Mouse (Mus musculus): ENCODE data around the gene Ly9. TPM values are rescaled to one million over a fixed set of nuclear protein-coding genes. Genes with fewer than 3 reads are reported as not detected.

The Ly9 gene
- polyA plus RNA-seq, 1 experiment from 2014 or later, result 1.5 TPM

DNA sequence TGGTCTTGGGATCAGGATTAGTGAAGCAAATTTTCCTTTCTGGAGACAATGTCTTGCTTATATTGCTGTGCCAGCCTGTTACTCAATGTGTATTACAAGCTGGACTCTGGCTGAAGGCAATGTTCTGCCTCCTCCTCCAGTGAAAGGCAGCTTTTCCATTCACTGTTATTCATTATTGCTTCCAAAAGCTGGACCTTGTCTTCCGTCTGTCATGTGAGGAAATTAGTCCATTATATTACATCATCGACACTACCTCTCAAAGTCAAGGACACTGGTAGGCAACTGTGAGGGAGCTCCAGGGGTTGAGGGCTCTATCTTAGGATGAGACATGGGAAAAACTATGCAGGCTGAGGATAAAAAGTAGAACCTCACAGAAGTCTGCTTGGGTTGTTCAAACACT lies 50.8 kb downstream of the Ly9 start:
- ATAC-seq (ENCODE audit: low read depth), result no peak
- Histone ChIP-seq H3K9ac (ENCODE audit: low read depth, low read length) (no peak overlapping the region), H3K36me3 (ENCODE audit: control insufficient read depth, insufficient read depth) (no peaks in the 10 kb centered on the region), H3K4me3 (ENCODE audit: low read depth, low read length) (no peak overlapping the region), H3K27me3 (ENCODE audit: control insufficient read depth, insufficient read depth, low read depth, low read length) (no peaks in the 10 kb centered on the region), H3K4me1 (ENCODE audit: control insufficient read depth, low read depth, low read length) (no peaks in the 10 kb centered on the region), H3K9me3 (replicated peaks; ENCODE audit: control insufficient read depth, low read length) (no peaks in the 10 kb centered on the region), H3K27ac (ENCODE audit: low read length) (no peak overlapping the region), H3K4me2 (ENCODE audit: low read depth, low read length) (no peak overlapping the region)
- WGBS (ENCODE audit: insufficient replicate concordance), result 58% methylated on average over 2 of the region's 2 CpGs

DNA sequence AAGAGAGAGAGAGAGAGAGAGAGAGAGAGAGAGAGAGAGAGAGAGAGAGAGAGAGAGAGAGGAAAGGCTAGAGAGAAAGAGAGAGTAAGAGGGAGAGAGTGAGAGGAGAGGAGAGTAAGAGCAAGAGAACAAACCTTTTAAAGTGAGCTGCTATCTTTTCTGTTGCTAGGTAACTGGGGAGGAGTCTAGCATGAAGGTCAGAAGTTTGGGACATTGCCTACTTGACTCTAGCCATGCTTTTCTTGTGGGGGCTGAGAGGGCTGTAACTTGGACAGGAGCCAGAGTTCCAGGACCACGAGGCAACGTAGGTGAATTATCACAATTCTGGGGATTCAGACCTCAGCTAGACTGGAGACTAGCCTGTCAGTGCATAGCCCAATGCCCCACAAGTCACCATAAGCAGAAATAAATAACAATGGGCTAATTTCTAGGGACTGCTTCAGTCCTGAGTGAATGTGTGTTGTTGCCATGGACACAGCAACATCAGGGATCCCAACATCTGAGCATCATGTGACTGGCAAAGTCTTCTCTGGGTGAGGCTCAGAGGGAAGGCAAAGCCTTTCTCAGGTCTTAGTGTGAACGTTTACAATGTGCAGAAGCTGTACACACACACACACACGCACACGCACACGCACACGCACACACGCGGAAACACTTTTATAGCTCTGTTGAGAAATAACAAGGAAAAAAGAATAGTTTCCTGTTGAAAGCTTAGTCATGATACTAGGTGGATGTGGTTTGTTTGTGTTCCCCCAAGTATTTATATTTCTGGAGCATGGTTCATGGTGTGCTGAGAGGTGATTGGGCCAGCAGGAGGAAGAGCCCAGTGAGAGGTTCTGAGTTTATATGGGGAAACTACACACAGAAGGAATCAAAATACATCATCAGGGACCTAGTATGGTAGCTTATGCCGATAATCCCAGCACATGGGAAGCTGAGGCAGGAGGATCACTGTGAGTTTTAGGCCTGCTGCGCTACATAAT lies 53.6 kb downstream of the Ly9 start:
- H3K27ac ChIP-seq (ENCODE audit: low read length), result no peak overlapping the region
- 66% methylated on average over 11 of the region's 11 CpGs for WGBS (ENCODE audit: insufficient replicate concordance)

GRCm38 (mm10) chr1:171552230-171552629 lies 55.0 kb downstream of the Ly9 start:
- no peak overlapping the region for H3K4me3 ChIP-seq (ENCODE audit: low read depth, low read length)
- WGBS (ENCODE audit: insufficient replicate concordance), result 46% methylated on average over 2 of the region's 2 CpGs
- H3K36me3 ChIP-seq (ENCODE audit: control insufficient read depth, insufficient read depth), result no peaks in the 10 kb centered on the region
- no peak for ATAC-seq (ENCODE audit: low read depth)
- no peak overlapping the region for H3K9ac ChIP-seq (ENCODE audit: low read depth, low read length)
- H3K27me3 ChIP-seq (ENCODE audit: control insufficient read depth, insufficient read depth, low read depth, low read length), result no peaks in the 10 kb centered on the region
- no peaks in the 10 kb centered on the region for H3K9me3 ChIP-seq (replicated peaks; ENCODE audit: control insufficient read depth, low read length)
- no peaks in the 10 kb centered on the region for H3K4me1 ChIP-seq (ENCODE audit: control insufficient read depth, low read depth, low read length)
- no peak overlapping the region for H3K4me2 ChIP-seq (ENCODE audit: low read depth, low read length)
- H3K27ac ChIP-seq (ENCODE audit: low read length), result no peak overlapping the region

More for the DNA sequence above, 53.6 kb downstream of the Ly9 start:
- H3K4me2 ChIP-seq (ENCODE audit: low read depth, low read length), result no peak overlapping the region
- H3K9ac ChIP-seq (ENCODE audit: low read depth, low read length), result no peak overlapping the region
- no peaks in the 10 kb centered on the region for H3K9me3 ChIP-seq (replicated peaks; ENCODE audit: control insufficient read depth, low read length)
- no peaks in the 10 kb centered on the region for H3K36me3 ChIP-seq (ENCODE audit: control insufficient read depth, insufficient read depth)
- H3K27me3 ChIP-seq (ENCODE audit: control insufficient read depth, insufficient read depth, low read depth, low read length), result no peaks in the 10 kb centered on the region
- H3K4me3 ChIP-seq (ENCODE audit: low read depth, low read length), result no peak overlapping the region
- ATAC-seq (ENCODE audit: low read depth), result no peak
- no peaks in the 10 kb centered on the region for H3K4me1 ChIP-seq (ENCODE audit: control insufficient read depth, low read depth, low read length)

- WGBS (ENCODE audit: insufficient replicate concordance), result 27% methylated on average over 7 of the region's 7 CpGs
- Histone ChIP-seq H3K4me1 (ENCODE audit: control insufficient read depth, low read depth, low read length) (no peaks in the 10 kb centered on the region), H3K27ac (ENCODE audit: low read length) (no peak overlapping the region), H3K4me2 (ENCODE audit: low read depth, low read length) (no peak overlapping the region), H3K36me3 (ENCODE audit: control insufficient read depth, insufficient read depth) (no peaks in the 10 kb centered on the region), H3K9me3 (replicated peaks; ENCODE audit: control insufficient read depth, low read length) (no peaks in the 10 kb centered on the region), H3K27me3 (ENCODE audit: control insufficient read depth, insufficient read depth, low read depth, low read length) (no peaks in the 10 kb centered on the region), H3K4me3 (ENCODE audit: low read depth, low read length) (no peak overlapping the region), H3K9ac (ENCODE audit: low read depth, low read length) (no peak overlapping the region)
- ATAC-seq (ENCODE audit: low read depth), result no peak
Measured at GRCm38 (mm10) chr1:171551326-171551725, 55.9 kb downstream of the Ly9 start.

DNA sequence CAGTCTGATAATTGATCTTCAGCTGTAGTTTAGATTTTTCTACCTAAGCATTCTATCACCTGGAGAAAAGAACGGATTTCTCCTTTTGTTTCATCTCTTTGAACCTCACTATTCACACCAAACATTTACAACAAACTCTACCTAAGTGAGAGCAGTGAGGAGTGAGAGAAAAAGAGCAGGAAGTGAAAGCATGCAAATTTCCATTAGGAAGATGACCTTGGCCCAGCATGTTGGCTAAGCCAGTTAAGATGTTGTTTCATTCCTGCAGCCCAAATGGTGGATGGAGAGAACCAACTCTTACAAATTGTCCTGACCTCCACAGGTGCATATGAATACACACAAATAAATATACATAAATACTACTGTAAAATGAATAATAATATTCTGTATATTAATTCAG lies 66.5 kb downstream of the Ly9 start:
- Histone ChIP-seq H3K9me3 (replicated peaks; ENCODE audit: control insufficient read depth, low read length) (no peaks in the 10 kb centered on the region), H3K9ac (ENCODE audit: low read depth, low read length) (no peak overlapping the region), H3K4me1 (ENCODE audit: control insufficient read depth, low read depth, low read length) (no peaks in the 10 kb centered on the region), H3K27ac (ENCODE audit: low read length) (no peak overlapping the region), H3K4me2 (ENCODE audit: low read depth, low read length) (no peak overlapping the region), H3K27me3 (ENCODE audit: control insufficient read depth, insufficient read depth, low read depth, low read length) (no peaks in the 10 kb centered on the region), H3K4me3 (ENCODE audit: low read depth, low read length) (no peak overlapping the region), H3K36me3 (ENCODE audit: control insufficient read depth, insufficient read depth) (no peaks in the 10 kb centered on the region)
- ATAC-seq (ENCODE audit: low read depth), result no peak
- WGBS (ENCODE audit: insufficient replicate concordance), result 43% methylated on average over 1 of the region's 1 CpGs

Small RNA genes lying within 50 kb of the gene (microRNA-seq; reads per million reads assigned to microRNA genes)
- gene Mir7683, result not detected

Other genes starting within 250 kb of the Ly9 start
- gene Klhdc9, start 246.6 kb downstream of the Ly9 start, polyA plus RNA-seq (2015; fragmentation: Nextera tagmentation; extraction: Ambion mirVana), result 0.20 and 0.28 TPM in 2 replicates
- 0.09 and 0.13 TPM in 2 replicates for gene Nectin4, start 237.3 kb downstream of the Ly9 start, polyA plus RNA-seq (2015; fragmentation: Nextera tagmentation; extraction: Ambion mirVana)
- 5.3 and 5.8 TPM in 2 replicates for gene Arhgap30, start 218.5 kb downstream of the Ly9 start, polyA plus RNA-seq (2015; fragmentation: Nextera tagmentation; extraction: Ambion mirVana)
- gene Usf1, start 196.1 kb downstream of the Ly9 start, polyA plus RNA-seq (2015; fragmentation: Nextera tagmentation; extraction: Ambion mirVana), result 15.9 and 19.3 TPM in 2 replicates
- gene Tstd1, start 188.5 kb downstream of the Ly9 start, polyA plus RNA-seq (2015; fragmentation: Nextera tagmentation; extraction: Ambion mirVana), result 4.6 and 5.3 TPM in 2 replicates
- 33.8 and 34.2 TPM in 2 replicates for gene F11r, start 169.9 kb downstream of the Ly9 start, polyA plus RNA-seq (2015; fragmentation: Nextera tagmentation; extraction: Ambion mirVana)
- 2.6 and 3.5 TPM in 2 replicates for gene Alyref2, start 103.9 kb downstream of the Ly9 start, polyA plus RNA-seq (2015; fragmentation: Nextera tagmentation; extraction: Ambion mirVana)
- not detected in 2 replicates for gene Itln1, start 72.1 kb downstream of the Ly9 start, polyA plus RNA-seq (2015; fragmentation: Nextera tagmentation; extraction: Ambion mirVana)
- 0.36 and 0.48 TPM in 2 replicates for gene Cd244a, start 48.2 kb downstream of the Ly9 start, polyA plus RNA-seq (2015; fragmentation: Nextera tagmentation; extraction: Ambion mirVana)
- gene Slamf7, start 45.6 kb upstream of the Ly9 start, polyA plus RNA-seq (2015; fragmentation: Nextera tagmentation; extraction: Ambion mirVana), result 1.5 and 1.9 TPM in 2 replicates
- gene Cd48, start 74.6 kb upstream of the Ly9 start, polyA plus RNA-seq (2015; fragmentation: Nextera tagmentation; extraction: Ambion mirVana), result 10.9 and 12.0 TPM in 2 replicates
- gene Slamf1, start 159.7 kb upstream of the Ly9 start, polyA plus RNA-seq (2015; fragmentation: Nextera tagmentation; extraction: Ambion mirVana), result 1.6 and 1.7 TPM in 2 replicates
- gene Cd84, start 232.3 kb upstream of the Ly9 start, polyA plus RNA-seq (2015; fragmentation: Nextera tagmentation; extraction: Ambion mirVana), result 6.4 and 7.3 TPM in 2 replicates

Measured in liver, embryonic 16.5 days (tissue).